Mouse (Mus musculus) adrenal gland, postnatal 10 days (tissue): Measurements from ENCODE around the gene Fermt1. TPM values are rescaled to one million over a fixed set of nuclear protein-coding genes. Genes with fewer than 3 reads are reported as not detected.

Source experiments
- DNase-seq: peaks from one replicate; pipeline ENCODE4 v3.0.0; 2021; ENCODE audit warnings: mixed read lengths
- long read RNA-seq, 2 experiments: library from polyadenylated mRNA; stranded (forward); transcript quantifications; one replicate each; pipeline ENCODE4 v2.0.0; 2021
- total RNA-seq, 2 experiments: library from RNA; stranded (reverse); gene quantifications; 2 replicates each; pipeline ENCODE4 v1.2.3; 2021

The Fermt1 gene
- under 1 TPM; 0.06 to 0.09 TPM for total RNA-seq
- long read RNA-seq, experiment 1, result 0 reads
- long read RNA-seq, experiment 2, full-length matches to known transcripts, result 2 of 2 reads
- long read RNA-seq, experiment 2, partial matches to known transcripts, result 0 of 2 reads
- long read RNA-seq, experiment 2, other reads (novel, unspliced or antisense), result 0 of 2 reads

DNA sequence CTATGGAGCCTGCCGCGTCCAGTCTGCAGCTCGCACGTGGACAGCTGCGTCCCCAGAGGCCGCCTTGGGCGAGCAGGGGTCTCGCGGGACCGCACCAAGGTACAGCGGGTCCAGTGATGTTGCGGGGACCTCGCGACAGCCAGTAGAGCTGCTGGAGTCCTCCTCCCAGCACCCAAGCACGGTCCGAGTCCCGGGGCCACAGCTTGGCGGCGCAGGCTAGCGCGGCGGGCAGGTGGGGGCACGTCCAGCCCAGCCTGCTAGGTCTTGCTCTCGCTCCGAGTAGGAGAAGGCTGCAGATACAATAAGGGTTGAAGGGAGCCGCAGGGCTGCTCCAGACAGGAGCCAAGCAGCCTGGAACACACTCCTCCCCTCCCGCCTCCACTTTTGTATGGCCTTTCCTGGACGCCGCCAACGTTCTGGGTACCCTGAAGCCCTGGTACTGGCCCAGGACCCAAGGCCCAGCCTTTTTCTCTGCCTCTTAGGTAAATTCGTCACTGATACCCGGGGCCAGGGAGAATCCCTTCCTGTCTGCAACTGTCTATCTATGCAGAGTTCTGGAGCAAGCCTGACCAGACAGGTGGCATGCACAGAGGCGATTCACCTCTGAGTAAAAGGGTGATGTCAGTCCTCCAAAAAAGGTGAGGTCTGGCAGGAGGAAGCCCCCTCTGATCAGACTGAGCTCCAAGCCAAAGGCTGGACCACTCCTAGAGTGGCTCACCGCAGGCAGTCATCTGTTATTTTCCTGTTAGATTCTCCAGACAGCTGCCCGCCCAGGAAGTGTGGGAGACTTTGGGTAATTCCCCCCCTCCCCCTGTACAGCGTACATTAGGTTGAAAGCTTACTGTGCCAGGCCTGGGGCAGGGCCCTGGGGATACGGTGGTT is at the start of gene Fermt1:
TSS of gene Fermt1 (minus strand) at position 581 of the 882 bp plus-strand sequence.
- DNase-seq, result peak; percentile 20

DNA sequence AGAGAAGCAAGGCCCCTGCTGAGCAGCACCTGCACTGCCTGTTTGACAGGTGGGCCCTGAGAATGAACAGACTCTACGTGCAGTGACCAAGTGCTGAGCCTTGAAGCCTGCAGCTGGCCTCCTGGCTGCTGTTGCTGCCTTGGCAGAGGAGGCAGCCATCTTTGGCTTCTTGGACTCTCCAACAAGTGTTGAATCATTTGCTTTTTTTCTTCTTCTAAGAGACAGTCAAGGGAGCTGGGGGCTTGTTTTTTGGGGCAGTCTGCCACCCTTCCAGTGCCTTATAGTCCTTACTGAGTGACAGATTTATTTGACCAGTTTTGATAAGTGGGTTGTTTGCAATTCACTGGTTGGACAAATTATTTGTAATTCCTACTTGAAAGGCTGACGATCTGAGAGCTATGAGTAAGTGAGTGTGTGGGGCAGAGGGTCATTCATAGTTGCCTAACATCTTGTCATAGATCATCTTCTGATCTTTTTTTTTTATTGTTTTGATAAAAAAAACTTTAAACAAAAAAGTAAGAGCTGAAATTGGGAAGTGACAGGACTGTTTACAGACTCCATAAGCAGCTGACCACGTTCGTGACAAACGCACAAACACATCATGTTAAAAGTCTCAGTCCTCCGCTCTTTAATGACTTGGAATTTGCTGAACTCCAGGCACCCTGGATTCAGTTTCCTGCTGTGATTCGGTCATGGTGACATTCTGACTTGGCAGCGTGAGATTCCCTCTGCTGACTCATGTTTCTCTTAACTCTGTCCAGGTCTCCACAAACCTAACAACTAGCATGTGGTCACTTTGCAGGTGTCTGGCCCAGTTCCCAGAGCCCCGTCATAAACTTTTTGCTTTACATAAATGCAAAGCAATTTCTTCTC is 47.2 kb upstream of the Fermt1 start:
- peak; percentile 58 for DNase-seq

DNA sequence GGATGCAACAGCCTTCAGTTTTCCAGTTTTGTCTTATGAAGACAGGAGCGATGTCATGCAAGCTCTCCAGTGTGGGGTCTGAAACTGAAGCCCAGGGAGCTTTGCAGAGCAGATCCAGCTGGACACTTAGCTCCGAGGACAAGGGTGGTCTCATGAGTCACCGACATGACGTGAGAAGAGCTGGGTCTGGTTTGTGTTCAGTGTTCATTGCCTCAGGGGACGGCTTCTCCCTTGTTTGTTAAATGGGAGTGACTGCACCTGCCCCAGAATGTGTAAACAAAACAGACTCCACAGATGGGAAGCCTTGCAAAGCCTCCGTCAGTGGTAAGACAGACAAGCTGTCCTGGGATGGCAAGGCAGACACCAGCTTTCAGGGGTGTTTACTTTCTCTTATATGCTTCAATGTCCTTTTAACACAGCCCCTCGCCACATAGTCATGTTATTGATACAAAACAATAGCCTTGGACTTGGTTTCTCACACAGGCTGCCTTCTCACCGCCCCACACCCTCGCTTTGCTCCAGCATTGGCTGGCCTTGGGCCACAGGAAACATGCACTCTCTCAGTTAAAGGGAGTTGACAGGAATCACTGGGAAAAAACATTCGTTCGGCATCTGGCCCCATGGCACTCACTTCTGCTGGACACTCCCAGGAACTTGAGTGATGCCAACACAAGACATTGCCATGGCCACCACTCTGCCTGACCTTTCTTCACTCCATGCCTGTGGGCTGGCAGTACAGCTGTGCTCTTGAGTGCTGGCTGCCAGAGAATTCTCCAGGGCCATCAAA is 44.3 kb upstream of the Fermt1 start:
- peak; percentile 28 for DNase-seq

DNA sequence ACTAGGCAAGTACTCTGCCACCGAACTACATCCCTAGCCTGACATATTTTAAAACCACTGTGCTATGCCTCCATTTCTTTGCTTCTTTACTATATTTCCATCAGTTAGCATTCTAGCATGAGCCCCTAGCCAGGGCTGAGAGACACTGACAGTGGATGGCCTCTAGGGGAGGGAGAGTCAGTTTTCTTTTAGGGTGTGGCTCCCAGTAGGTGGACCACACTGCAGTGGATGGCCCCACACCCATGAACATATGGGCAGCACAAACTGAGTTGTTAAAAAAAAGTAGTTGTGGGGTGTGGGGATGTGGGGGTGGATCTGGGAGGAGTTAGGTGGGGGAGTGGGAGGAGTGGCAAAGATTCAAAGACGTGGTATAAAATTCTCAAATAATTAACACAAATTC is 27.6 kb upstream of the Fermt1 start:
- no peak for DNase-seq

DNA sequence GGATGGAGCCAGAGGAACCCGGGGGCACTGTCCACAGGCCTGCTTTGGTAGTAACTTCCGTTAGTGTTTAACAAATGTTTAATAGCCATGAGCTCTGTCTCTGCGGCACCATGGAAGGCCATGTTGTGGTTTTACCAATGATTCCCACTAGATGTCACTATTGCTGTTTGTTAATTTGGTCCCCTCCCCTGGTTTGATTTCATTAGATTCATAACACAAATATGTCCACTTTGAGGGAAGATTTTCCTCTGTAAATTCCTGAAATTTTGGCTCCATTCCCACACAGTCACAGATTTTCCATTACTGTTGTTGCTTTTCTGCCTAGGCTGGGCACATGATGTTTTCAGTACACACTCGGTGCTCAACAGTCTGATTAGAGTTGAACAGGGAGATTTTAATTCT is 25.1 kb upstream of the Fermt1 start:
- peak; percentile 16 for DNase-seq

DNA sequence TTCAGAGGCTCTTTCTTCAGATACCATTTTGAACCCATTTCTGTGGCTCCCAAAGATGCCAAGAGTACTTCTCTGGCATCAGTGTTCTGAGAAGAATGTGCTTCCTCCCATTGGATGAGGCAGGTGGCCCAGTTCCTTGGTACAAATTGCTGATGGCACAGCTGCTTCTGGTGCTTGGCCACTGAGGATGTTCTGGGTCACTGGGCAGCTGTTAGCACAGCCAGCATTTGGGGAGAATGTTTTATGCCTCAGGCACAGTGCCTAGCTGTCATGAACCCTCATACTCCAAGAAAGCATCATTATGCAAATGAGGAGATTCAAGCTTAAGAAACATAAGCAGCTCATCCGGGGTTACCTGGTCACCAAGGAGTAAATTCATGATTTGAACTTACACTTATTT is 12.1 kb upstream of the Fermt1 start:
- DNase-seq, result no peak

DNA sequence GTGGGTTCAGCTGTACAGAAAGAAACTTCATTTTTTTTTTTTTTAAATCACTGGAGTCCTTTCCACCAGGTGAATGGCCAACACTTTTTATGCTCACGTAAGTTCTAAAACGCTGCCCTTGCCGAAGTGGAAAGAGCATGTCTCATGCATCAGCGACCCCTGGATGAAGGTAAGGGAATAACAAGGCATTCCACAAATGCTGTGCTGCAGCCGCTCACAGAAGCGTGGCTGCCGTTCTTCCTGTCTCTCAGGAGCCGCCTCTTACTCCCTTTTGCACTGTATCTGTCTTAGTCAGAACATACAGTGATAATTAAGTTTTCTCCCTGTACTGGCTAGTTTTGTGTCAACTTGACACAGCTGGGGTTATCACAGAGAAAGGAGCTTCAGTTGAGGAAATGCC is 6.5 kb upstream of the Fermt1 start:
- DNase-seq, result peak; percentile 14

DNA sequence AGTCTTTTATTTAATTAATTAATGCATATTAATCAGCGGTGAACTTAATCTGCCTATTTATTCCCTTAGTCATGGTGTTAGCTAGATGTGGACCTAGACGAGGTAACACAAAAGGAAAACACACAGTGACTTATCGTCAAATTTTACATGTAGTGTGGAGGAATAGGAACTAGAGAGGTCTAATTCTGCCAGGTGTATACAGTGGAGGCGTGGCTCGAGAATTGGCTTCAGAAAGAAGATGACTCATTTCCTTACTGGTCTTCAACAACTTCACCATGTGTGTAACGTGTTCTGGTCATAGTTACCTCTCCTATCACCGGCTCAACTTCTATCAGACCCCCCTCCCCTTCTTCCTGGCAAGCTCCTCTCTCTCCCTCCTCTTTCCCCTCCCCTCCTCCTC is 2.5 kb upstream of the Fermt1 start:
- DNase-seq, result no peak

DNA sequence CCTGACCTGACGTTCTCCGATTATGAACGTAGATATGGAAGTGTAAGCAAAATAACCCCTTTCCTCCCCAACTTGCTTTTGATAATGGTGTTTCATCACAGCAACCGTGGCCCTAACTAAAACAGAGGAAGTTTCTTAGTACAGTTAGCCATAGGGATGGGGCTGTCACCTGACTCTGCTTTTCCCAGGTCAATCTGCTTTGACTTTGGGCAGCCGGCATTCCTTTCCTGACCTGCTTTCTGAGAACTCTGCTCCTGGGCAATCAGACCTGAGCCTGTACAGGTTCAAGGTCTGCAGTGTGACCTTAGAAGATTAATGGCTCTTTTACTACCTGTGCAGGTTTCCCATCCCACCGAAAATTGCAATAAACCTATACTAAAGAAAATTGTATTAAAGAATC is 1.3 kb upstream of the Fermt1 start:
- DNase-seq, result no peak

DNA sequence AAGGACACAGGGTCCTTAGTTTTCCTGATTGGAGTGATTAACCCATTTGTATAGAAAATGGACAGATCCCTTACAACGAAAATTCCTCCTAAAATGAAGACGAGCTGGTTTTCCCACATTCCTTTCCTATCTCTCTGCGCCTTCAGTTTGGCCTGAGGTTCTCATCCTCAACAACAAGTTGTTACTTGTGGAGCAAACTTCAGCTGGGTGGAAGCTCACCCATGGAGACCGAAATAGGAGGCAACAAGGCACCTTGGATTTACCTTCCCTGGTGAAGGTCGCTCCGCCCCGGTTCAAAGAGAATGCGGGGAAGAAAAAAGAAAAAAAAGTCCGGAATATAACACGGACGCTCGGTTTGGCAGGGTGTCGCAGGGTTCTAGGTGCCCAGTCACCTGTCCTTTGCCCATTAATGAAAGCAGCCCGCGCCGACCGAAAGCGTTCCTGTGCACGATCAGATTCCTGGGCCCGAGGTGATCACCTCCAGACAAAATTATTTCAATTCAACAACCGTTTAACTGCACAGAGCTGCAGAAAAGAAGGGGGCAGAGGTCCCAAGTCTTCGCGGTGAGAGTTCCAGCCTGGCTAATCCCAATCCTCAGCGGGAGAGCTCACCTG is 888 bp downstream of the Fermt1 start:
- DNase-seq, result no peak

DNA sequence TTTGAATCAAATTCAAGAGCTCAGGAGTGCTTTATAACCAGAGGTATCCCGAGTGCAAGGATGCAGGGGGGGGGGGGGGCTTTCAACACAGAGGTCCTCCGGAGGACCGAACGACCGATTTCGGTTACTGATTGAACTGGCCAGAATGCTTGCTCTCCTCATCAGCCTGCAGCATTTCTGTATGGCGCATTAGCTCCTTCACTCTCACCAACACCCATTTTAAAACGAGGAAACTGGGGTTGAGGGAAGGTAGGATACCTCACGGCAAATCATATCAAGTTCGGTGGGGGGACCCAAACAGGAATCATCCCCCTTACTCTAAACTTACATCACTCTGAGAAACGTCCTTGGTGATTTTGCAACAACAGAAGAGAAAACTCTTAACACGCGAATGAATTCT is 1.7 kb downstream of the Fermt1 start:
- DNase-seq, result no peak

DNA sequence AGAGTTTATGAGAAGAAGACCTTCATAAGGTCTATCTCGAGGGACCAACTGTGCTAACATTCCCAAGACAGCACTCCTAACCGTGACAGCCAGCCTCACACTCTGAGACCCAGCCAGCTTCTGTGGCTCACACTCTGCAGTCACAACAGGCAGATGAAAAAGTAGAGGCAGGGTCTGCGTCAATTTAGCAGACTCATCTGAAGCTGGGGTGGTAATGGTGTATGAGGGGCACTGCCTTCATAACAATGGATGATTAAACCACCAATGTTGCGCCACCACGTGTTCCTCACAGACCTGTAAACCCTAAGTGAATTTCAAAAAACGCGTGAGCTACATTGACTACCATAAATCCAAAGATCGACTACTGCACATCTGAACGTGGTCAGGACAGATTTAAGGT is 2.1 kb downstream of the Fermt1 start:
- DNase-seq, result no peak

DNA sequence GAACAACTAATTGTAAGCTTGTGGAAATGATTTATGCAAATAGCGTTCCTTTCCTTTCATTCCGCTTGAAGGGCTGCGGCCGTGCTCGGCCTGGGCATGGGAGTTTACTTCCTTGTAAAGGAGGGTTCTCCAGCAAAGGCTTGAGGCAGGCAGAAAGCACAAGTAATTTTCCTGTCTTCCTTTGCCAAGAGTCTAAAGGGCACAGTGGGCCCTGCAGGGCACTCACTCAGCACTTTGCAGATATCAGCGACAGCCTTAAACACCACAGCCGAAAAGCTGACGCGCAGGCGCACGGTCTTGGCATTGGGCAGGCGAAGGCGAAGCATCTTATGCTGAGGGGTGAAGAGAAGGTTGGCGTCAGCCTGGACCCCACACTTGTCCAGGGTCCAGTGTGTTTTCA is 6.7 kb downstream of the Fermt1 start:
- no peak for DNase-seq

DNA sequence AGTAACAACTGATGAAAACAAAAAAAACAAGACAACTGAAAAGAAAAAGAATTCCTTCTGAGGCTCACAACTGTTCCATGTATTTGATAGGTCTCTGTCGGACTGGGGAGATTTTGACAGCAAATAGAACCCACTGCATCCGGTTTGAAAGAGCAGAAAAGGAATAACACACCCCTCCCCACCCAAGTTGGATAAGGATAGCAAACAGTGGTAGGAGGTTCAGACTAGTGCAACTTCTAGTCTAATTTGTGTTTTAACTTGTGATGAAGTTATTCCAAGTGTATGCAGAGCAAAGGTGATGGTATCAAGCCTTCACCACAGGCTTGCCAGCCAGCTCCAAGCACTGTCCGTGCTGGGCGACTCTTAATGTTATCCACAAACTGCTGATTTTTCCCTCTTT is 9.5 kb downstream of the Fermt1 start:
- no peak for DNase-seq

DNA sequence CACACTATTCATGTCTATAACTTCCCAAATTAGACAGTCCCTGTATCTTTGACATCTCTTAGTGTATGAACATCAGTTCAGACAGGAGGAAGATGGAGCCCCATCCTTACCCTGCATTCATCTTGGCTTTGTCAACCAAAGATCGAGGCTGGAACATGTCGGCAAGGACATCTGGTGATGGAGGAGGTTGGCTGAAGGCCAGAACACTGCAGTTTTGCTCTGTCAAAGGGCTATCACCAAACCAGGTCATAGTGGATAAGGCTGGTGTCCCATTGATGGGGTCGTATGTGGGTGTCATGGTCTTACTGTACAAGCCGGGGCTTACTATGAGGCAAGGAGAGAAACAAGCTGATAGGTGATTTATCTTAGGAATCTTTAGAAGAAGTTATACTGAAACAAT is 11.0 kb downstream of the Fermt1 start:
- DNase-seq, result no peak

DNA sequence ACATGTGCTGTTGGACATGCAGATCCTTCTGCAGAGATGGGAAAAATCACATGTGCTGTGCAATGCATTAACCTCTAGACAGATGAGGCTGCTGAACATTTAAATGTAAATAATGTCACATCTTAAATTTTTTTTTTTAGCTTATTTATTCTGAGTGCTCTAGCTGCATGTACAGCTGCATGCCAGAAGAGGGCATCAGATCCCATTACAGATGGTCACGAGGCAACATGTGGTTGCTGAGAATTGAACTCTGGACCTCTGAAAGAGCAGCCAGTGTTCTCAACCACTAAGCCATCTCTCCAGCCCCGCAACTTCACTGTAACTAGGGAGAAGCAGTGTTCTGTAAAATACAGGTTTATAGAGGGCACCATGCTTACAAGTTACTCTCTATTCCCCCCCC is 11.6 kb downstream of the Fermt1 start:
- no peak for DNase-seq

DNA sequence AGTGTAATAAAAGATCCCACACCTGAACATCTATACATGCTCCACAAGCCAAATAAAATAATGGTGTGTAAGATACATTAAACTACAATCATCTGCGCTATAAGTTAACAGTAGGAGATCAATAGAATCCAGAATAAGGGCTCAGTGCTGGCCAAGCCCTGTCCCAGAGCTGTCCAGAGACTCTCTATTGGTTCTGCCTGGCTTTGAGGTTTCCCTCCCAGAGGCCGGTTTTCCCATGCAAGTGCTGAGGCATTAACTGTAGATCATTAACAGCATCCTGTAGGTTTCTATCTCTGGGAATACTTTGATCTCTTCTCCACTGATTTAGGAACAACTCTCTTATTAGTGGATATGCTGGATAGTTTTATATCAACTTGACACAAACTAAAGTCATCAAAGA is 16.7 kb downstream of the Fermt1 start:
- DNase-seq, result no peak

DNA sequence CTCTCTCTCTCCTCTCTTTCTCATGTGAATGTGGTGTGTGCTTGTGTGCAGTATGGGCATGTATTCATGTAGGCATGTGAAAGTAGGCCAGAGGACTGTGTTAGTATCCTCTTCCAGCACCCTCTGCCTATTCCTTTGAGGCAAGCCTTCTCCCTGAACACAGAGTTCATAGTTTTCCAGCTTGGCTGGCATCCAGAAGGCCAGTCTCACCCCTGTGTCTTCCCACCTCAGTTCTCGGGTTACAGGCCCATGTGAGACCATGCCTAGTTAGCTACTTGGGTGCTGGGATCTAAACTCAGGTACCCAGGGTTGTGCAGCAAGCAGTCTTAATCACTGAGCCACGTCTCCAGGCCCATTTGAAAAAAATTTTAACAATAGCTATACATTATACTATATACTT is 17.8 kb downstream of the Fermt1 start:
- DNase-seq, result no peak

DNA sequence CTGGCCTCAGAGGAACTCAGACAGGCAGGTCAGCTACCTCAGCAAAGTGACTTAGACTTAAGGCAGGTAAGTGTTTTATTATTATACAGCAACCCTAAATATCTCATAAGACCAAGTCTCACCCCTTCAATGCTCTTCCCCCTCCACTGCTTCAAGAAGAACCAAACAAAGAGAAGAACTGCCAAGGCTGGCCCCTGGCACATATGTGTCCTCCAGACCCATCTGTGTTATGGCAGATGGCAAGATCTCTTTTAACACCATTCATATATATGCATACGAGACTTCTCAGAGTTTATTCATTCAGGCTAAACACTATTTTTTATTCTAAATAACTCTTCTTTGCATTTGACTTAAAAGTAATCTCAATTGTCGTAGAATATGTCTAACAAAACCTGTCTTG is 18.4 kb downstream of the Fermt1 start:
- no peak for DNase-seq

DNA sequence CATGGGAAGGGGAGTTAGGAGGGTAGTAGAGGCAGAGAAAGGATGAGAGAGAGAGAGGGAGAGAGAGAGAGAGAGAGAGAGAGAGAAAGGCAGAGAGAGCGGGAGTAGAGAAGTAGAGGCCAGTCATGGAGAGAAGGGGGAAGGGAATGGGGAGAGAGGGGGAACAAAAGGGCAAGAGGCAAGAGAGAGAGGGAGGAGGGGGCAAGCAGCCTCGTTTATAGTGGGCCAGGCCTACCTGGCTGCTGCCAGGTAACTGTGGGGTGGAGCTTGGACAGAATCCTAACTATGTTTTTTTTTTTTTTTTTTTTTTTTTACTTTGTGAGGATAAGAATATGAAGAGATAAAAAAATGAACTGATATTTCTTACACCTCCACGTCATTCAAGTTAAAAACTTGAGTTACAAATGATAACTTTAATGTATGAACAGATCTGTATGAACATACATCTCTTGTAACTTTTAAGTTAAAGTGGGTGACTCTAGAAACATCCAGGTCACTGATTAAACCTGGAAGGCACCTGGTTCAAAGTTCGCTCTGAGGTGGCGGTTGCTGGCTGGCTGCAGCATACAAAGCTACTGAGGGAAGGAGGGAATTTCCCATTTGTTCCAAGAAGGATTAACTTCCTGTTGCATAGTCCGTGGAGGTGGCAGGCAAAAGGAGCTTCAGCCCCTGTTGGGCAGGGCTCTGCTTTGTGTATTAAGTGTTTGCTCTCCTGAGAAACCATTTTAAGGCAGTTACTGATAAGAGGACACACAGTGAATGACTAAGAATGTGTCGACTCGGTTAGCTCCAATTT is 22.2 kb downstream of the Fermt1 start:
- no peak for DNase-seq
